Mouse (Mus musculus): ENCODE measurements around the gene Hivep3. TPM values are rescaled to one million over a fixed set of nuclear protein-coding genes. Genes with fewer than 3 reads are reported as not detected.

The Hivep3 gene
- polyA plus RNA-seq, 1 experiment from 2014 or later: 3.2 TPM

DNA sequence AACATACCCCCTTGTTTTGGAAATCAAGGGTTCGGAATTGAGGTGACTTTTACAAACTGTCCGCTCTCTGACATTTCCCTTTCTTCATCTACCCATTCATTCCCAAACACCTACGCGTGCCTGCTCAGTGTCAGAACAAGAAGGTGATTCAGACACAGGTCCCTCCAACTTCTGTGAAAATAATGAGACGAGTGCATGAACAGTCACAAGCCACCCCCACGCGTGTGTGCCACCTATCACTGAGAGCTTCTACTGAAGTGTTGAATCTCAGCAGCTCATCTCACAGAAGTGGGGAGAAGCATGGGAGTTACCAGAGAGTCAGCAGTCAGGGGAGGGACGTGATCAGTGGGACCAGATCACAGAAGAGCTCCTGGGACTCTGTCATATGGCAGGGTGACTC is 343.7 kb downstream of the Hivep3 start:
- H3K9ac ChIP-seq: no peak overlapping the region
- H3K4me3 ChIP-seq: no peak overlapping the region
- no peak for ATAC-seq (ENCODE audit: insufficient number of reproducible peaks, low FRiP score, low TSS enrichment, low read depth)
- WGBS: 85% methylated on average over 8 of the region's 8 CpGs
- H3K36me3 ChIP-seq: no peaks in the 10 kb centered on the region
- no peaks in the 10 kb centered on the region for H3K9me3 ChIP-seq
- H3K4me2 ChIP-seq: no peak overlapping the region
- H3K27me3 ChIP-seq: no peaks in the 10 kb centered on the region
- H3K27ac ChIP-seq: no peak overlapping the region
- peaks cover 18% of the 10 kb centered on the region; the same call in 1 of the 2 replicates for H3K4me1 ChIP-seq

GRCm38 (mm10) chr4:120082527-120082926 is 348.9 kb downstream of the Hivep3 start:
- 80% methylated on average over 5 of the region's 5 CpGs for WGBS
- ATAC-seq (ENCODE audit: insufficient number of reproducible peaks, low FRiP score, low TSS enrichment, low read depth): no peak
- no peak overlapping the region for H3K4me2 ChIP-seq
- no peaks in the 10 kb centered on the region for H3K36me3 ChIP-seq
- H3K27me3 ChIP-seq: no peaks in the 10 kb centered on the region
- H3K9me3 ChIP-seq: no peaks in the 10 kb centered on the region
- H3K9ac ChIP-seq: no peak overlapping the region
- H3K27ac ChIP-seq: no peak overlapping the region
- H3K4me1 ChIP-seq: no peaks in the 10 kb centered on the region
- no peak overlapping the region for H3K4me3 ChIP-seq

GRCm38 (mm10) chr4:120083700-120084099 is 350.1 kb downstream of the Hivep3 start:
- Histone ChIP-seq H3K9ac (no peak overlapping the region), H3K27ac (no peak overlapping the region), H3K9me3 (no peaks in the 10 kb centered on the region), H3K4me1 (no peaks in the 10 kb centered on the region), H3K27me3 (no peaks in the 10 kb centered on the region), H3K4me3 (no peak overlapping the region), H3K36me3 (no peaks in the 10 kb centered on the region), H3K4me2 (no peak overlapping the region)
- no peak for ATAC-seq (ENCODE audit: insufficient number of reproducible peaks, low FRiP score, low TSS enrichment, low read depth)
- 55% methylated on average over 3 of the region's 3 CpGs for WGBS

DNA sequence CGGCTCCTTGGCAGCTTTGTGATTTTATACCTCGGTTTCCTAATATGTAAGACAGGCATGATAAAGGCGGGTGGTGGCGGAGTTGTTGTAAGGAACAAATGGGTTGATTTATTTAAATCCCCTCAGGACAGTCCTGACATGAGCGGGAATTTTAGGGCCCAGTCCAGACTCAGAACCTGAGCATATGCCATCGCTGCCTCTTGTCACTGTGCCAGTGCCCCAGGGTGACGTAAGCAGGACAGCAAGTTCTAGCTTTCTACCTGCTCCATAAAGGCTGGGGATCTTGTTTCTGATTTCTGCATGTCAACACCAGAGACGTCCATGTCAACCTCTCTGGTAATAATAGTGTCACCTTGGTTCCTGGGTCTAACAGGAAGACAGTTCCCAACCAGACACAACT is 356.0 kb downstream of the Hivep3 start:
- no peak for ATAC-seq (ENCODE audit: insufficient number of reproducible peaks, low FRiP score, low TSS enrichment, low read depth)

DNA sequence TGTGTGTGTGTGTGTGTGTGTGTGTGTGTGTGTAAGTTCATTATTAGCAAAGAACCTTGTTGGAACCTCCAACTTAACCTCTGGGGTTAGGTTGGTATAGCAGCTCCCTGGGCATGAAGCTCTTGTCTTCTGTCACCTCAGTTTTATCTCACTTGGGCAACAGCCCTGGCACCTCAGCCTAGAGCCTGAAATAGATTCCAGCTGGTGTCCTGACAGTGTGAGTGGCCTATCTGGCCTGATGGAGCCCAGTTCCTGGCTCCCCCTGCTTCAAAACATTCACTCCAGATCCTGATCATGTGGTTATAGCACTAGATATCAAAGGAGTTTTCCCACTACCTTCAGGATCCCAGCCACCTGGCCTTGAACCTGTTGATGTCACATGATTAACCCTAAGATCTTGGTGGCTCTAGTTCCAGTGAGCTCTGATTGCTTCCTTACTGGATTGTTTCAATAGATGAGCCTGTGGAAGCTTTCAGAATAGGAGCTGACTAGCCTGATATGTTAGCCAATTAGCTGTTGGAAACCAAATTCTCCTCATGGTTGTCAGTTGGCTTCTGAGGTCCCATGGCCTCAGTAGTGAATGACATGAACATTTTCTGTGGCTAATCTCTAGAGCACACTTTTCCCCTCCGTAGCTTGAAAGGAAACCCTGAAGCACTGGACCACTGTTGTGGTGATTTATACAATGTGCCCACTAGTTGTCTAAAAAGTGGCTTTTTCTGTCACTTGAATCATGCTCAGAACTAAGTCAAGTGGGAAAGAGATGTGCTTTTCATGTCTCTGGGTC is 358.6 kb downstream of the Hivep3 start:
- no peaks in the 10 kb centered on the region for H3K36me3 ChIP-seq
- no peak overlapping the region for H3K4me2 ChIP-seq
- no peak overlapping the region for H3K27ac ChIP-seq
- H3K4me1 ChIP-seq: no peaks in the 10 kb centered on the region
- no peaks in the 10 kb centered on the region for H3K9me3 ChIP-seq
- no peak for ATAC-seq (ENCODE audit: insufficient number of reproducible peaks, low FRiP score, low TSS enrichment, low read depth)
- H3K4me3 ChIP-seq: no peak overlapping the region
- H3K9ac ChIP-seq: no peak overlapping the region
- 81% methylated on average over 1 of the region's 1 CpGs for WGBS
- no peaks in the 10 kb centered on the region for H3K27me3 ChIP-seq

More for the DNA sequence above, 356.0 kb downstream of the Hivep3 start:
- H3K9ac ChIP-seq: no peak overlapping the region
- H3K36me3 ChIP-seq: no peaks in the 10 kb centered on the region
- H3K9me3 ChIP-seq: no peaks in the 10 kb centered on the region
- WGBS: 70% methylated on average over 8 of the region's 8 CpGs
- H3K27ac ChIP-seq: no peak overlapping the region
- H3K4me1 ChIP-seq: no peaks in the 10 kb centered on the region
- no peaks in the 10 kb centered on the region for H3K27me3 ChIP-seq
- H3K4me2 ChIP-seq: no peak overlapping the region
- no peak overlapping the region for H3K4me3 ChIP-seq

GRCm38 (mm10) chr4:120096935-120097334 is 363.4 kb downstream of the Hivep3 start:
- H3K4me3 ChIP-seq: no peak overlapping the region
- H3K9me3 ChIP-seq: peaks cover 6% of the 10 kb centered on the region; the same call in 1 of the 2 replicates
- WGBS: 87% methylated on average over 19 of the region's 19 CpGs

GRCm38 (mm10) chr4:120101186-120101585 is 367.6 kb downstream of the Hivep3 start:
- H3K27ac ChIP-seq: no peak overlapping the region
- H3K9ac ChIP-seq: no peak overlapping the region
- no peaks in the 10 kb centered on the region for H3K36me3 ChIP-seq
- H3K9me3 ChIP-seq: peaks cover 6% of the 10 kb centered on the region; the same call in 1 of the 2 replicates
- H3K27me3 ChIP-seq: no peaks in the 10 kb centered on the region
- no peak overlapping the region for H3K4me2 ChIP-seq
- no peaks in the 10 kb centered on the region for H3K4me1 ChIP-seq
- H3K4me3 ChIP-seq: no peak overlapping the region
- no peak for ATAC-seq (ENCODE audit: insufficient number of reproducible peaks, low FRiP score, low TSS enrichment, low read depth)

More at GRCm38 (mm10) chr4:120096935-120097334, 363.4 kb downstream of the Hivep3 start:
- H3K4me2 ChIP-seq: no peak overlapping the region
- no peak overlapping the region for H3K27ac ChIP-seq
- no peaks in the 10 kb centered on the region for H3K4me1 ChIP-seq
- H3K36me3 ChIP-seq: no peaks in the 10 kb centered on the region
- no peak for ATAC-seq (ENCODE audit: insufficient number of reproducible peaks, low FRiP score, low TSS enrichment, low read depth)
- H3K9ac ChIP-seq: no peak overlapping the region
- H3K27me3 ChIP-seq: no peaks in the 10 kb centered on the region

DNA sequence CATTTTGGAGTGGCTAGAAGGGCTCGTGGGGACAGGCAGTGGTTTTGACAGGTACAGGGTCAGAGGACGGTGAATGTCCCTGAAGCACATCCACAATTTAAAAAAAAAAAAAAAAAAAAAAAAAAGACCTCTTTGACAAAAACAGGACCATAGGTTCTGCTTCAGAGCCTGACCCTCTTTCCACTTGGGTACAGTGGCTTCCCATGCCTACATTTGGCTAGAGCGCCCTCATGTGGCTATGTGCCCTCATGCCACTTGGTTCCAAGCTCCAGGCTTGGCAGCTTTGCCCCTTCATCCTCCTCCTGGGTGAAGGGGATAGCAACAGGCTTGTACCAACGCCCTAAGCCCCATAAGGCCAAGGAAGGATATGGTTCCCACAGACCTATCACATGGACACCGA is 371.0 kb downstream of the Hivep3 start:
- Histone ChIP-seq H3K27ac (no peak overlapping the region), H3K27me3 (no peaks in the 10 kb centered on the region), H3K9me3 (no peaks in the 10 kb centered on the region), H3K4me1 (no peaks in the 10 kb centered on the region), H3K9ac (no peak overlapping the region), H3K4me3 (no peak overlapping the region), H3K36me3 (no peaks in the 10 kb centered on the region), H3K4me2 (no peak overlapping the region)
- no peak for ATAC-seq (ENCODE audit: insufficient number of reproducible peaks, low FRiP score, low TSS enrichment, low read depth)
- WGBS: 61% methylated on average over 5 of the region's 5 CpGs

- Histone ChIP-seq H3K9ac (no peak overlapping the region), H3K9me3 (no peaks in the 10 kb centered on the region), H3K27me3 (no peaks in the 10 kb centered on the region), H3K4me3 (no peak overlapping the region), H3K4me2 (no peak overlapping the region), H3K36me3 (no peaks in the 10 kb centered on the region), H3K27ac (no peak overlapping the region), H3K4me1 (no peaks in the 10 kb centered on the region)
- ATAC-seq (ENCODE audit: insufficient number of reproducible peaks, low FRiP score, low TSS enrichment, low read depth): no peak
- 88% methylated on average over 3 of the region's 3 CpGs for WGBS
These were observed 372.8 kb downstream of the Hivep3 start for GRCm38 (mm10) chr4:120106362-120106761.

GRCm38 (mm10) chr4:120107787-120108186 is 374.2 kb downstream of the Hivep3 start:
- Histone ChIP-seq H3K27ac (no peak overlapping the region), H3K4me2 (no peak overlapping the region), H3K27me3 (no peaks in the 10 kb centered on the region), H3K9ac (no peak overlapping the region), H3K36me3 (no peaks in the 10 kb centered on the region), H3K4me3 (no peak overlapping the region), H3K9me3 (no peaks in the 10 kb centered on the region), H3K4me1 (no peaks in the 10 kb centered on the region)
- no peak for ATAC-seq (ENCODE audit: insufficient number of reproducible peaks, low FRiP score, low TSS enrichment, low read depth)
- WGBS: 62% methylated on average over 8 of the region's 8 CpGs

DNA sequence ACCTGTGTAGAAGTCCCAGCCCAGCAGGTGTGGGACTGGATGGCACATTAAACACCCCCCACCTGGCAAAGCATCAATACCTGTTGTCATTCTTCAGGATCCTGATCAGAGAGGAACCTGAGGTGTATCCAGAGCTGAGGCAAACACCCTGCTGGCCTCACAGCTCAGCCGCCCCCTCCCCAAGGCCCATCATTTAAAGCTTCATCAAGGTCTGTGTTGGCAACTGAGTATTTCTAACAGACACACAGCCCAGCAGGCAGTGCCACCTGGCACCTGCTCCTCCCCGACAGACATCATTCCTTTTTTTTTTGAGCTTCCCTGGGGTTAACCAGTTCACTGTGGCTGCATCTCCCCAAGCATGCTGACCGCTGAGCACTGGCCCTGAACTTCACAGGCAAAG is 381.9 kb downstream of the Hivep3 start:
- 84% methylated on average over 3 of the region's 3 CpGs for WGBS
- Histone ChIP-seq H3K27me3 (peaks cover 3% of the 10 kb centered on the region; the same call in 1 of the 2 replicates), H3K36me3 (no peaks in the 10 kb centered on the region), H3K9ac (no peak overlapping the region), H3K27ac (no peak overlapping the region), H3K4me2 (no peak overlapping the region), H3K4me1 (no peaks in the 10 kb centered on the region), H3K4me3 (no peak overlapping the region), H3K9me3 (no peaks in the 10 kb centered on the region)
- ATAC-seq (ENCODE audit: insufficient number of reproducible peaks, low FRiP score, low TSS enrichment, low read depth): no peak

- no peak for ATAC-seq (ENCODE audit: insufficient number of reproducible peaks, low FRiP score, low TSS enrichment, low read depth)
- 68% methylated on average over 1 of the region's 1 CpGs for WGBS
- Histone ChIP-seq H3K4me1 (no peaks in the 10 kb centered on the region), H3K9me3 (no peaks in the 10 kb centered on the region), H3K4me2 (no peak overlapping the region), H3K9ac (no peak overlapping the region), H3K27ac (no peak overlapping the region), H3K36me3 (no peaks in the 10 kb centered on the region), H3K27me3 (peaks cover 3% of the 10 kb centered on the region; the same call in 1 of the 2 replicates), H3K4me3 (no peak overlapping the region)
These were observed 382.7 kb downstream of the Hivep3 start for GRCm38 (mm10) chr4:120116312-120116711.
